34 mouse cellular contexts compared by ENCODE assay signal in genomic region chr3:152651991-152652390, GRCm38 (mm10). TPM values are rescaled to one million over a fixed set of nuclear protein-coding genes. Genes with fewer than 3 reads are reported as not detected.
"Had no signal": no experiment of that assay in that cellular context is flagged by ENCODE, and none has a peak within 500 bp of the region (broad histone marks: within the 10 kb centered on the region; RNA-seq: fewer than 3 reads in every experiment).

No protein-coding gene starts in this region.

- H3K9me3 ChIP-seq: heart, embryonic 13.5 days; heart, embryonic 15.5 days; hindbrain, embryonic 10.5 days; hindbrain, embryonic 12.5 days; hindbrain, embryonic 13.5 days; hindbrain, embryonic 15.5 days; intestine, embryonic 15.5 days; kidney, embryonic 15.5 days had no signal

- H3K4me2 ChIP-seq: heart, embryonic 11.5 days; heart, embryonic 12.5 days; heart, embryonic 13.5 days; heart, embryonic 15.5 days; hindbrain, embryonic 12.5 days; hindbrain, embryonic 13.5 days; hindbrain, embryonic 14.5 days; hindbrain, embryonic 15.5 days; intestine, embryonic 15.5 days; kidney, embryonic 15.5 days had no signal

- H3K4me3 ChIP-seq: heart, embryonic 12.5 days; heart, embryonic 13.5 days; heart, embryonic 15.5 days; hindbrain, embryonic 10.5 days; hindbrain, embryonic 12.5 days; hindbrain, embryonic 13.5 days; hindbrain, embryonic 15.5 days; intestine, embryonic 15.5 days; kidney, embryonic 15.5 days; layer of hippocampus, adult 2 months; left cerebral cortex, adult 2 months had no signal

- DNase-seq: heart, postnatal 10 days; heart, postnatal 14 days; heart, postnatal 36 days; heart, postnatal 4 days; kidney, adult 11 months; kidney, adult 18-20 months; kidney, adult 2 months; kidney, adult 8-10 months; kidney, adult 9 months; kidney, postnatal 10 days; kidney, postnatal 14 days; kidney, postnatal 25 days; kidney, postnatal 36 days; kidney, postnatal 4 days; layer of hippocampus, adult 9-11 months; layer of hippocampus, postnatal 36 days had no signal

- H3K27ac ChIP-seq: heart, embryonic 13.5 days; heart, embryonic 15.5 days; hindbrain, embryonic 10.5 days; hindbrain, embryonic 12.5 days; hindbrain, embryonic 13.5 days; hindbrain, embryonic 14.5 days; hindbrain, embryonic 15.5 days; hindbrain, postnatal 0 days; intestine, embryonic 15.5 days; kidney, embryonic 15.5 days; kidney, postnatal 0 days; layer of hippocampus, adult 2 months; left cerebral cortex, adult 2 months had no signal

- H3K4me1 ChIP-seq: heart, embryonic 12.5 days; heart, embryonic 13.5 days; heart, embryonic 15.5 days; hindbrain, embryonic 10.5 days; hindbrain, embryonic 12.5 days; hindbrain, embryonic 13.5 days; hindbrain, embryonic 15.5 days; intestine, embryonic 15.5 days; kidney, embryonic 15.5 days had no signal

- H3K27me3 ChIP-seq: heart, embryonic 12.5 days; heart, embryonic 13.5 days; heart, embryonic 15.5 days; hindbrain, embryonic 12.5 days; hindbrain, embryonic 13.5 days; hindbrain, embryonic 15.5 days; intestine, embryonic 15.5 days; kidney, embryonic 15.5 days had no signal

- H3K36me3 ChIP-seq: heart, embryonic 12.5 days; heart, embryonic 13.5 days; heart, embryonic 15.5 days; hindbrain, embryonic 10.5 days; hindbrain, embryonic 12.5 days; hindbrain, embryonic 13.5 days; hindbrain, embryonic 15.5 days; intestine, embryonic 15.5 days; kidney, embryonic 15.5 days had no signal

- H3K9ac ChIP-seq: heart, embryonic 12.5 days; heart, embryonic 13.5 days; heart, embryonic 15.5 days; hindbrain, embryonic 12.5 days; hindbrain, embryonic 13.5 days; hindbrain, embryonic 14.5 days; hindbrain, embryonic 15.5 days; intestine, embryonic 15.5 days; kidney, embryonic 15.5 days had no signal

RNA-seq across cellular contexts. Expression of gene Ak5, which starts 16.2 kb away (rescaled TPM):
- total RNA-seq: heart, postnatal 25 days; hematopoietic stem cell, adult 5-6 weeks had no signal
- polyA plus RNA-seq: large intestine, adult 2 months had no signal
